Comparison of ENCODE assay signal across 17 mouse cellular contexts in the genomic region with DNA sequence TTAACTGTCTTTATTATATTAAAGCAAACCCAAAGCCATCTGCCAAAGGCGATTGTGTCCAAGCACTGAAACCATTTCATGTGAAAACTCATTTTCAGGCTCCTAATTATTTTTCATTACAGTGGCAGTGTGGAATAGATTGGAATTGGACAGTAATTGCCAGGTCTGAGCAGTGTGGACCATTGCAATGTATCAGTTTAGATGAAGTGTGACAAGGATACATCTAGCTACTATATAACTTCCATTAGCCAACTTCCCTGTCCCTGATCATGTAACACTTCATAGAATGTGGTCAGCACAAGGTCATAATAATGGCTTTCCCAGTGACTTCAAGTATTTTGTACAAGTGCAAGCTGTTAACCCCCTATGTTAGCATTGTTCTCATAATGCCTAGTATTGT.
"Had no signal": no experiment of that assay in that cellular context is flagged by ENCODE, and none has a peak within 500 bp of the region (broad histone marks: within the 10 kb centered on the region; RNA-seq: fewer than 3 reads in every experiment).

No protein-coding gene starts in this region.

- H3K27ac ChIP-seq: limb, embryonic 12.5 days; limb, embryonic 15.5 days; liver, embryonic 14.5 days; stomach, embryonic 15.5 days had no signal

- H3K4me2 ChIP-seq: limb, embryonic 12.5 days; limb, embryonic 15.5 days; liver, embryonic 11.5 days; midbrain, embryonic 11.5 days; stomach, embryonic 15.5 days had no signal

- H3K9ac ChIP-seq: limb, embryonic 12.5 days; limb, embryonic 15.5 days; liver, embryonic 14.5 days; liver, postnatal 0 days; stomach, embryonic 15.5 days had no signal

- H3K27me3 ChIP-seq: limb, embryonic 12.5 days; limb, embryonic 15.5 days; stomach, embryonic 15.5 days had no signal

- DNase-seq: kidney, adult 18-20 months; kidney, adult 9 months; kidney, postnatal 14 days; kidney, postnatal 4 days; left cerebral cortex, postnatal 4 days; liver, postnatal 0 days; lung, postnatal 4 days; midbrain, embryonic 14.5 days; right cerebral cortex, postnatal 25 days; spleen, adult 18-20 months; thymus, postnatal 36 days had no signal

- H3K4me3 ChIP-seq: limb, embryonic 12.5 days; limb, embryonic 15.5 days; stomach, embryonic 15.5 days had no signal

- H3K4me1 ChIP-seq: limb, embryonic 12.5 days; limb, embryonic 15.5 days; stomach, embryonic 15.5 days had no signal

- H3K9me3 ChIP-seq: limb, embryonic 12.5 days; limb, embryonic 15.5 days; stomach, embryonic 15.5 days had no signal

- H3K36me3 ChIP-seq: limb, embryonic 12.5 days; limb, embryonic 15.5 days; stomach, embryonic 15.5 days had no signal

- ATAC-seq: liver, postnatal 0 days had no signal
